Mouse (Mus musculus) natural killer cell, adult 2 months (primary cell): ENCODE measurements around the gene Ifitm1.
A peak's percentile ranks its signal among the peaks of the same experiment; 100 is the strongest.

Source experiments
- DNase-seq, 2 experiments: peaks; one replicate each; pipeline ENCODE4 v3.0.0; 2022; ENCODE audit warnings: low spot score in 2 of 2

The Ifitm1 gene

DNA sequence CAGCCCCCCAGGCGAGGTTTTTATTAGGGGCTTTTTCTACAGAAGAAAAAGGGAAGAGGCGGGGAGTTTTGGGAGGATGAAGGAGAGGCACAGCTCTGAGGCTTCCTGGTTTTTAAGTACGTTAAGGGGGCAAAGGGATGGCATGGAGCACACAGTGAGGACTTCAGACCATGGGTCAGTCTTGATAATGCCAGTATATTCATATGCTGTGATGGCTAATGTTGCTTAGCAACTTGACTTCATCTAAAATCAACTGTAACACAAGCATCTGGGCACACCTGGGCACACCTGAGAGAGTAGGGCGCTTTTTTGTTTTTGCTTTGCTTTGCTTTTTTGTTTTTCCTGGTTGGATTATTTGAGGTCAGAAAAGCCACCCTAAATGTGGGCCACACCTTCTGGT lies at the start of gene Ifitm1:
Gene Ifitm1 (plus strand): TSS at position 301 of the 400 bp plus-strand sequence.
- DNase-seq = no peak

- DNase-seq = no peak
Observed at GRCm38 (mm10) chr7:140919911-140920310, 47.1 kb upstream of the Ifitm1 start.

GRCm38 (mm10) chr7:140920418-140921029 lies 46.5 kb upstream of the Ifitm1 start, which contains the start of gene Nlrp6:
Nlrp6 (plus strand) TSS chr7:140920902.
- no peak for DNase-seq

GRCm38 (mm10) chr7:140921225-140921975 lies 45.6 kb upstream of the Ifitm1 start:
- DNase-seq = no peak

DNA sequence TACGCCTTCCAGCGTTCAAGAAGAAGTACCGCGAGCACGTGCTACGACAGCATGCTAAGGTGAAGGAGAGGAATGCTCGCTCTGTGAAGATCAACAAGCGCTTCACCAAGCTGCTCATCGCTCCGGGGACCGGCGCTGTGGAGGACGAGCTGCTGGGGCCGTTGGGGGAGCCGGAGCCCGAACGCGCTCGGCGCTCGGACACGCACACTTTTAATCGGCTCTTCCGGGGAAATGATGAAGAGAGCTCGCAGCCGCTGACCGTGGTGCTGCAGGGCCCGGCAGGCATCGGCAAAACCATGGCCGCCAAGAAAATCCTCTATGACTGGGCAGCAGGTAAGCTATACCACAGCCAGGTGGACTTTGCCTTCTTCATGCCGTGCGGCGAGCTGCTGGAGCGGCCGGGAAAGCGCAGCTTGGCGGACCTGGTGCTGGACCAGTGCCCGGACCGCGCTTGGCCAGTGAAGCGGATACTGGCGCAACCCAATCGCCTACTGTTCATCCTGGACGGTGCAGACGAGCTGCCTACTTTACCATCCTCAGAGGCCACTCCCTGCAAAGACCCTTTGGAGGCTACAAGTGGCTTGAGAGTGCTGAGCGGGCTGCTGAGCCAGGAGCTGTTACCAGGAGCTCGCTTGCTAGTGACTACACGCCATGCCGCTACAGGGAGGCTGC lies 44.5 kb upstream of the Ifitm1 start:
- DNase-seq = no peak

GRCm38 (mm10) chr7:140923070-140923775 lies 43.8 kb upstream of the Ifitm1 start:
- DNase-seq = no peak

DNA sequence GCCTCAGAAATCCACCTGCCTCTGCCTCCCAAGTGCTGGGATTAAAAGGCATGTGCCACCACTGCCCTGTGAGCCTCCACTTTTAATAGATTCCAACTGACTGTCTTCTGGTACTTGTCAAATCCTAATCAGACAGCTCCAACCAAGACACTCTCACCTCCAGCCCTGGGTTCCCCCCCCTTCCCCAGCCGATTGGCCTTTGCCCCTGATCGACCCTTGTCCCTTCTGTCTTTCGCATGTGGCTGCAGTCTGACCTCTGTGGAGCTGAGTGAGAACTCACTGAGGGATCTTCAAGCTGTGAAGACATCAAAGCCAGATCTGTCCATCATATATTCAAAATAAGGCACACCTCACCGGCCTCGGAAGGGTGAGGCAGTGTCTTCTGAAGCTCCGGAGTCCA lies 39.8 kb upstream of the Ifitm1 start:
- DNase-seq = no peak

DNA sequence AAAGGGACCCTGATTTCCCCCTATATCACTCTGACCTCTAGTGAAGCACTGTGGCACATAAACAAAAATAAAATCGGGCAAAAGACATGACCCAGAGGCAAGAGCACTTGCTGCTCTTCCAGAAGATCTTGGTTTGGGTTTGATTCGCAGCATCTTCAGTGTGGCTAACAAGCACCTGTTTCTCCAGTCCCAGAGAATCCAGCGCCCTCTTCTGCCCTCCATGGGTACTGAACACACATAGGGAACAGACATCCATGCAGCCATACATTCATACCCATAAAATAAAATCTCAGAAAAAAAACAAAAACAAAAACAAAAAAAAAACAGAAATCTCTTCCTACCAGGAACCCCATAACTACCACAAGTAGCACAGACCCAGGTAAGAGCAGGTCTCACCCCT lies 28.6 kb upstream of the Ifitm1 start:
- no peak for DNase-seq

GRCm38 (mm10) chr7:140938896-140939295 lies 28.1 kb upstream of the Ifitm1 start:
- DNase-seq = no peak

DNA sequence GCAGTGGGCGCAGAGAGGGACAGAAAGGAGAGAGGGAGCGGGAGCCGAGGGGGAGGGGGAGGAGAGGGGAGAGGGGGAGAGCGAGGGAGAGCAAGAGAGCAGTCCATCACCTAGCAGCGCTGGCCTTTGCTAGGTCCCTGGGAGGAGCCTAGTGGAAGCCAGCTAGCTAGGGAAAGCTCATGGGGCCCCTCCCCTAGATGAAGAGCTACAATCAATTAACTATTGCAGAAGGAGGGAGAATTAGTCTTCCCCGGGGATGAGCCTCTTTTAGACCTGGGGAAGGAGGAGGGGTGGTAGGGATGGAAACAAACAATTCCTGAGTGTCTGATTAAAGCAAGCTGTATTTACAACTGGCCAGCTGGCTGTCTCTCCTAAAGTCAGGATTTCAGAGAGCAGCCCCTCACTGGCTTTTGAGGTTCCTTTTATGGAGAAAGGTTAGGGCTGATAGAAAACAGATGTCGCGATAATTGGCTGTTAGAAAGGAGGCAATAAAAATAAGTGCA lies 27.3 kb upstream of the Ifitm1 start:
- no peak for DNase-seq

DNA sequence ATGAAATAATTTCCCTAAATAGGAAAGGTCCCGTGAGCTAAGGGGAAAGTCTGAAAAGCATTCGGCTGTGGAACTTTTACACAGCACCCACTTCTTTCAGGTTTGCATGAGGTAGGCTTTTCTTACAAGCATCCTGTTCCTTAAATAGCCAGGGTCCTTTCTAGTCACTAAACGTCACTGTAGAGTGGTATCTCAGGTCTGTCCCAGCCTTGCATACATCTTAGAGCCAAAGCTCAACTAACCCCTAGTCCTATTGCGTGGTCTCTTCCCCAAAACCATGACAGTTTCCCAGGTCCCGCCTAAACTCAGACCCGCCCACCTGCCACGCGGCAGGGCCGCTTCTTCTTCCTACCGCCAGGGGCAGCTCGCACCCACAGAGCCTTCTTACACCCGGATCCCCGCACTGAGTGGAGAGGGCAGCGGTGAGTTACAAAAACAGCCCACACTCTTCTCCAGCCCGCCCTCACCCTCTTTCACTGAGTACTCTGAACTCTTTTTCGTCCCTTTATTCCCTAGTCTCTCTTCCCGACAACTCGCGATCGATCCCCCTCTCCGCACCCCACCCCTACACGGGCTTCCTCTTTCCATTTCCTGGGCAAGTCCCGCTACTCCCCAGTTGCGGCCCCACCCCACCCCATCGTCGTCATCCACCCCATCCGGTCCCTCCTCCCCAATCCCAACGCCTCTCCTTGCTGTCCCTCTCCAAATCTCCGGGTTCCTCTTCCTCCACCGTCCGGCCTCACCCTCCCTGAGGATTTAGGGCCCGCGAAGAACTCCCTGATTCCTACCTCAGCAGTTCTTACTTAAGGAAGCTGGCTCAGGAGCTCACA lies 25.6 kb upstream of the Ifitm1 start, which contains the start of gene Pgghg:
Gene Pgghg (plus strand): TSS at position 170 of the 830 bp plus-strand sequence.
- peak; percentile 69 to 76 for DNase-seq

- no peak for DNase-seq
Observed at GRCm38 (mm10) chr7:140942341-140942740, 24.7 kb upstream of the Ifitm1 start.

DNA sequence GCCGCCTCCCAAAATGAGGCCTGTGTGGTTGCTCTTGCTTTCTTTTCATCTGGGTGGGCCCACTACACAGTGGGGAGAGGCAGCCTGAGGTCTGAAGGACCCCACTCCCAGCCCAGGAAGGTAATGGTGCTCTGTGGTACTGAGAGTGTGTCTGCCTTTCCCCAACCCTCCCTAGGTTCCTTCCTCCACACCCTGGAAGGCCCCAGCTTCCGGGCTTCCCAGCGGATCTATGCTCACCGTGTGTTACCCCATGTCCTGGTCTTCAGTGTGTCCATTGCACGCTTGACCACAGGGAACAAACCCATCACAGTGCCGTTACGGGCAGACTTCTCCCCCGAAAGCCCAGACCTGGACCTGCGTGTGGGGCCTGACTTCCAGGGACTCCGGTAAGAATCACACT lies 24.2 kb upstream of the Ifitm1 start:
- no peak for DNase-seq

- no peak for DNase-seq
Observed at GRCm38 (mm10) chr7:140943356-140943755, 23.7 kb upstream of the Ifitm1 start.

DNA sequence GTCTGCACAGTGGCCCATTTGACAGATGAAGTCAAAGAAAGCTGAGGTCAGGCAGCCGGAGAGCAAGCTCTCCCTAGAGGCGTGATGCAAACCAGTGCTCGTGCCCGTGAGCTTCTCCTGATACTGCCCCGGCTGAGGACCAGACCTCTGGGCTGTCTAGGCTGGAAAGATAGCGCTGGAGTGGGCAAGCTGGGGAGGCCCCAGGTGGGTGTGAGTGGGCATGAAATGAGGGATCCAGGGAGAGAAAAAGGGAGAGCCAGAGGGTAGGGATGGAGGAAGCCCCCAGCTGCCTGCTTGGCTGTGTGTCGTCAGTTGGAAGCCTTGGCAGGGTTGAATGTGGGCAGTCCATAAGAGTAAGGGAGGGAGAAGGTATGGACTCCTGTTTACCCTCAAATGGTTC lies 22.8 kb upstream of the Ifitm1 start:
- DNase-seq = no peak

DNA sequence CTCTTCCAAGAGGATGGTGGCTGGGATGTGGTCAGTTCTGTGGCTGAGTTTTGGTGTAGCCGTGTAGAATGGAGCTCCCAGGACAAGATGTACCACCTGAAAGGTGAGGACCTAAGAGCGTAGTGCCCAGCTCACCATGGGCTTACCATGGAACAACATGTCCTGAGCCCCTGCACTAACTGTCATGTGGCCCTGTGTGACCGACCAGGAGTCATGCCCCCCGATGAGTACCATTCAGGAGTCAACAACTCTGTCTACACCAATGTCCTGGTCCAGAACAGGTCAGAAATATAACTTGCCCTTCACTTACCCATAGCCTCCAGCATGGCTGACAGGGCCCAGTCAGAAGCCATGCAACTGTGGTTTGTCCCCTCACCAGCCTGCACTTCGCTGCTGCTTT lies 21.8 kb upstream of the Ifitm1 start:
- no peak for DNase-seq

GRCm38 (mm10) chr7:140946311-140946710 lies 20.7 kb upstream of the Ifitm1 start:
- no peak for DNase-seq

- peak; percentile 62 to 75 for DNase-seq
Observed at GRCm38 (mm10) chr7:140946980-140947379, 20.0 kb upstream of the Ifitm1 start.

GRCm38 (mm10) chr7:140948161-140948560 lies 18.9 kb upstream of the Ifitm1 start:
- no peak for DNase-seq

DNA sequence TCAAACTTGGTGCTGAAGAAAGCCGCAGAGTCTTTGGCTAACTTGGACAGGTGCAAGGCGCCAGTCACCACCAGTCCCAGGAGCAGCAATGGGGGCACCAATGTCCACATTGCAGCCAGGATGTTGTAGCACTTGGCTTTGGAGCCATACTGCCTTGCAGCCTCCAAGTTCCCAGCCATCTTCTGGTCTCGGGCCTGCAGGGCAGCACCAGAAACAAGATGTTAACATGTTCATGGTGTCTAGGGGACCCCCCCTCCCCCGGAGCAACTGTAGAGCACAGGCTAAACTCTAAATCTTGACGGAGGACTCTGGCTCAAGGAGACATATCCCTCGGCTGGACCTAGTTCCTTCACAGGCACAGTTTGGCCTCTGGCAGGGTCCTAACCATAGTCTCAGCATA lies 17.8 kb upstream of the Ifitm1 start:
- no peak for DNase-seq
